Mouse (Mus musculus): ENCODE data around the gene Iqcj. TPM values are rescaled to one million over a fixed set of nuclear protein-coding genes. Genes with fewer than 3 reads are reported as not detected.
A peak's percentile ranks its signal among the peaks of the same experiment; 100 is the strongest.

Iqcj gene
- polyA plus RNA-seq (2016; fragmentation: Nextera tagmentation; extraction: Ambion mirVana): not detected in 2 replicates

DNA sequence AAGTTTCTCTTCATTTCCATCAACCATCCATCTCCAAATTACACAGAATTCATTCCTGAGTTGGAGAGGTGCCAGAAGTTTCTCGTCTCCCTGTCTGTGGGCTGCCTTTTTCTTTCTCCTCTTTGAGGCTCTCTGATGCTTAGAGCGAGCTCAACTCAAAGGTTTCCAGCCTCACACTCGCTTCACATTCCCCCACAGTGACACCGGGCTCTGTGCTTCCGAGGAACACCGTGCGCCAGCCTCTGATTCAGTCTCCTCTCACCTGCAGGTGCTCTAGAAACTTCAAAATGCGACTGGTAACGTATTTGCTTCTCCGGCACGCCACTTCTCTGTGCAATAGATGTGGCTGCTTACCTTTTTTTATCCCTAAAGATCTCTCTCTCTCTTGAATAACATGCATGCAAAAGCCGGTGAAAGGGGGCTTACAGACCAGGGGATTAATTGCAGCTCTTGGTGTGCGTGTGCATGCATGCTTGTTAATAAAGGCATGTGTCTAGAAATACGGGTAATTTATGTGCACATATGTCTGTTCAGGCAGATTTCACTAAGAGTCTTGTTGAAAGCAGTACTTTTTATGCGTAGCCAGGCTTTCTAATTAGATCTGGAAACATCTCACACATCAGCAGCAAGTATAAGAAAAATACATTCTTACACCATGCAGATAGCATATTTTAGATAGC, at the start of gene Iqcj, which contains the start of gene Iqschfp:
TSS of gene Iqcj (plus strand) at position 195 of the 680 bp plus-strand sequence.
TSS of gene Iqschfp (plus strand) at position 207 of the 680 bp plus-strand sequence.
- Histone ChIP-seq H3K4me2 (peak within 1 kb of the TSS; percentile 49), H3K4me1 (replicated peaks) (peaks cover 23% of the 10 kb centered on the region), H3K4me3 (replicated peaks) (peak within 1 kb of the TSS; percentile 17; the same call in 1 of the 2 replicates), H3K36me3 (no peaks in the 10 kb centered on the region), H3K27me3 (peaks cover 3% of the 10 kb centered on the region; the same call in 1 of the 2 replicates), H3K9ac (replicated peaks) (no peak within 1 kb of the TSS), H3K27ac (peak within 1 kb of the TSS; percentile 50; the same call in 1 of the 2 replicates), H3K9me3 (no peaks in the 10 kb centered on the region)
- 36% methylated on average over 15 of the region's 15 CpGs for WGBS
- ATAC-seq (ENCODE audit: insufficient number of reproducible peaks, insufficient read depth, low FRiP score, low TSS enrichment, low read depth): no peak

DNA sequence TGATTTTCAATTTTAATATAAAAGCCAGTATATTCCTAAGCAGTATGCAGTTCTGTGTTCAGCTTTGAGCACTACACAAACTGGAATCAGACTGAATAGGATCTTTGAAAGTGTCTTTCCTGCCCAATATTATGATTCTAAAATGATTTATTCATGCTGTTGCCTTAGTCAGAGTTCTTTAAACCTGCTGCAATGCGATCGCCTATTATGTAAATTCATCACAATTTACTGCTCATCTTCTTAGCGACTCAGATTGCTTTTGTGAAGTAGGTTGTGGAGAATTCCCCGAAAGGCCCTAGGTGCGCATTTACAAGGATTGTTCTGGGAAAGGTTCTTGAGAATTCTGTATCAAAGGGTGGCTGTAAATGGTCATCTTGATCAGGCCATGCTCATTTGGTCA, 39.6 kb upstream of the Iqcj start:
- WGBS: 91% methylated on average over 5 of the region's 5 CpGs
- Histone ChIP-seq H3K27ac (no peak overlapping the region), H3K27me3 (no peaks in the 10 kb centered on the region), H3K4me1 (replicated peaks) (no peaks in the 10 kb centered on the region), H3K9ac (replicated peaks) (no peak overlapping the region), H3K4me3 (replicated peaks) (no peak overlapping the region), H3K36me3 (no peaks in the 10 kb centered on the region), H3K4me2 (no peak overlapping the region), H3K9me3 (no peaks in the 10 kb centered on the region)
- ATAC-seq (ENCODE audit: insufficient number of reproducible peaks, insufficient read depth, low FRiP score, low TSS enrichment, low read depth): no peak

DNA sequence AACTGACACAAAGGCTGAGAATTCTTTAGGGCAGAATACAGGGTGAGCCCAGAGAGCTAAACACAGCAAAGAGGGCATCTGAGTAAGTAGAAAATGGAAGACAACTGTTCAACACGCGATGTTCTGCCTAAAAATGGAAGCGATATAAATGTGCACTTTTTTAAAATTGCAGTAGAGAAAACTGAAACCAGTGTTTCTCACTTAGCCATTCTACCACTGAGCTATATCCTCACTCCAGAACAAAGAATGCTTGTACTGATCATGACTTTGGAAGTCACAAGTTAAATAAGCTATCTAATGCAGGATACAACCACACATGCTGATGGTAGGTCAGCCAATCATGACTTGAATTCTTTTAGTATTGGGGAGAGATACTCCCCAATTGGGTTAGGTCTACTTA, 30.5 kb upstream of the Iqcj start:
- no peak overlapping the region for H3K4me3 ChIP-seq (replicated peaks)
- H3K9ac ChIP-seq (replicated peaks): no peak overlapping the region
- H3K27me3 ChIP-seq: no peaks in the 10 kb centered on the region
- H3K9me3 ChIP-seq: no peaks in the 10 kb centered on the region
- H3K4me1 ChIP-seq (replicated peaks): no peaks in the 10 kb centered on the region
- H3K36me3 ChIP-seq: no peaks in the 10 kb centered on the region
- no peak for ATAC-seq (ENCODE audit: insufficient number of reproducible peaks, insufficient read depth, low FRiP score, low TSS enrichment, low read depth)
- no peak overlapping the region for H3K4me2 ChIP-seq
- H3K27ac ChIP-seq: no peak overlapping the region
- 91% methylated on average over 3 of the region's 3 CpGs for WGBS

DNA sequence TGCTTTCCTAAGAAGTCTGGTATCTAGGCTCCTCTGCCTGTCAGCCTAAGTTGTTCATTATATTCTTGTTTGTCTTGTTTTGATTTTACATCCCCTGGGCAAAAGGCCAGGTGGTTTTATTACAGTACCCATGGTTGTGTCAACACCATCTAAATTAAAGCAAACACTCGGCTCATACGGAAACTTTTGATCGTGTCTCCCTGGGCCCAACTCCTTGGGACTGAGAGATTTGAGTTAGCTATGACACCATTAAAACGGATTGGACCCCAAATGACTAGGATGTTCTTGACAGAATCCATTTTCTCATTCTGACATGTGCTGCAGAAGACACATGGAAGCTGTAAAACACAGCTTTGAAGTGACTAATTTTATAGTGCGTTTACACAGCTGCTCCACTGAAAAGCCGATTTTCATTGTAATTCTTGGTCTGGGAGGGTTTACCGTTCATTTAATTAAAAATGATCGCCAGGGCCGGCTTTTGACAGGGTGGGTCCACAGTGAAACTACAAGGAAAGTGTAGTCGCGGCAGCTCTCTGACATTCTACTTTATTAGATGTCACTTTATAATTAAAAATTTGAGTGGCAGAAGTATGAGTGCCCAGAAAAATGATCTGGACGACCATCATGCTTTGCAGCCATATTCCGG, 24.5 kb upstream of the Iqcj start:
- Histone ChIP-seq H3K4me2 (peak overlapping the region; percentile 23), H3K4me1 (replicated peaks) (peaks cover 9% of the 10 kb centered on the region), H3K27me3 (no peaks in the 10 kb centered on the region), H3K9ac (replicated peaks) (no peak overlapping the region), H3K36me3 (no peaks in the 10 kb centered on the region), H3K4me3 (replicated peaks) (no peak overlapping the region), H3K27ac (no peak overlapping the region), H3K9me3 (no peaks in the 10 kb centered on the region)
- WGBS: 22% methylated on average over 13 of the region's 13 CpGs
- ATAC-seq (ENCODE audit: insufficient number of reproducible peaks, insufficient read depth, low FRiP score, low TSS enrichment, low read depth): no peak

DNA sequence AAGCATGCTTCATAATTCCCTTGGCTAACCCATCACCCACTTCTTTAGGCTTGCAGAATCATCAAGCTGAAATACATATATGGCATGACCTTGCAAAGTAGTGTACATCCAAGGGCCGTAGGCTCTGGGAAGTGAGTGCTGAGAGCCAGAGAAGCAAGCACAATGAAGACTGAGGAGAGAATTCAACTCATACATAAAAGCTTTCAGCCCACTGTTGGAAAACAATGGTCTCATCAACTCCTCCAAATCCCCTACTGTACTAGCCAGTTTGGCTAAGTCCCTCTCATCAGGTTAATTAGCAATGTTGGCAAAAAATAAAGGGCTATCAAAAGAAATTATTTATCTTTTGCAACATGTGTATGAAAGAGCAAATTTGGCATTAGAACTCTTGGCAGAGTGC, 22.6 kb upstream of the Iqcj start:
- no peak overlapping the region for H3K9ac ChIP-seq (replicated peaks)
- no peak overlapping the region for H3K27ac ChIP-seq
- no peaks in the 10 kb centered on the region for H3K36me3 ChIP-seq
- no peaks in the 10 kb centered on the region for H3K9me3 ChIP-seq
- 86% methylated on average over 1 of the region's 1 CpGs for WGBS
- peaks cover 9% of the 10 kb centered on the region for H3K4me1 ChIP-seq (replicated peaks)
- no peak overlapping the region for H3K4me2 ChIP-seq
- ATAC-seq (ENCODE audit: insufficient number of reproducible peaks, insufficient read depth, low FRiP score, low TSS enrichment, low read depth): no peak
- no peak overlapping the region for H3K4me3 ChIP-seq (replicated peaks)
- H3K27me3 ChIP-seq: no peaks in the 10 kb centered on the region

DNA sequence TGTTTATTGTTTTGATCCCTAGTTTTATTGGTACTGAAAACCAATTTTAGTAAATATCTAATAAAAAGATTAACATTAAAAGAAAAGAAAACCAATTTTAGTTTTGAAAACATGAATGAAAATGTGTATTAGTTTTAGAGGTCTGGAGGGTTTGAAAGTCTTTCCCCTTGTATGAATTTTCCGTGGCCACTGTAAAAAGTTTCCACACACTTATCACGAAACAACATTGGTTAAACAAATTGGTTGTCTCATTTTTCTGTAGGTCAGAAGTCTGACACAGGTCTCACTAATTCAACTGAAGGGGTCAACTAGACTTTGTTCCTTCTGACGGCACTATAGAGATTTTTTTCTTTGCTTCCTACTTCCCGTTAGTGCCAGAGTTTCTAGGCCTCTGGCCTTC, 14.8 kb upstream of the Iqcj start:
- H3K9ac ChIP-seq (replicated peaks): no peak overlapping the region
- H3K4me3 ChIP-seq (replicated peaks): no peak overlapping the region
- no peaks in the 10 kb centered on the region for H3K9me3 ChIP-seq
- ATAC-seq (ENCODE audit: insufficient number of reproducible peaks, insufficient read depth, low FRiP score, low TSS enrichment, low read depth): no peak
- H3K4me2 ChIP-seq: no peak overlapping the region
- H3K4me1 ChIP-seq (replicated peaks): no peaks in the 10 kb centered on the region
- H3K27ac ChIP-seq: no peak overlapping the region
- H3K27me3 ChIP-seq: no peaks in the 10 kb centered on the region
- 65% methylated on average over 4 of the region's 4 CpGs for WGBS
- no peaks in the 10 kb centered on the region for H3K36me3 ChIP-seq

DNA sequence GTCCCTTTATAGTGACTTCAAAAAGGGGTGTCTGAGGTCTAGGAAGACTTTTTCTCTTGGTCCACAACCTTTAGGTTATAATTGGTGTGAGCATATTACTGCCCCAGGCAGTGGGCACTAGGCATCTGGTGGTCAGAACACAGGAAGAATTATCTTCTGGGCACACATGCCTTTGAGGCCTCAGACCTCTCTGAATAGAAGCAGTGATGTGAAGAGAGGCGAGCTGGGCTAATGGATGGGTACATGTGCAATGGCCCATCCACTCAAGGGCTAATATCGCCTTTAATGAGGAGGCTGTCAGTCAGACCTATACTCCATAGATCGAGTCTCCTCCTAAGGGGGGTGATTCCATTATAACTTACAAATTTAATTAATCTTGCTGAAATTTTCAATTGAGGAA, 7.7 kb upstream of the Iqcj start:
- no peak overlapping the region for H3K9ac ChIP-seq (replicated peaks)
- no peak overlapping the region for H3K27ac ChIP-seq
- WGBS: 83% methylated on average over 3 of the region's 3 CpGs
- H3K9me3 ChIP-seq: no peaks in the 10 kb centered on the region
- H3K4me3 ChIP-seq (replicated peaks): no peak overlapping the region
- no peaks in the 10 kb centered on the region for H3K36me3 ChIP-seq
- H3K4me2 ChIP-seq: no peak overlapping the region
- no peaks in the 10 kb centered on the region for H3K27me3 ChIP-seq
- H3K4me1 ChIP-seq (replicated peaks): peaks cover 7% of the 10 kb centered on the region; the same call in 1 of the 2 replicates
- ATAC-seq (ENCODE audit: insufficient number of reproducible peaks, insufficient read depth, low FRiP score, low TSS enrichment, low read depth): no peak

DNA sequence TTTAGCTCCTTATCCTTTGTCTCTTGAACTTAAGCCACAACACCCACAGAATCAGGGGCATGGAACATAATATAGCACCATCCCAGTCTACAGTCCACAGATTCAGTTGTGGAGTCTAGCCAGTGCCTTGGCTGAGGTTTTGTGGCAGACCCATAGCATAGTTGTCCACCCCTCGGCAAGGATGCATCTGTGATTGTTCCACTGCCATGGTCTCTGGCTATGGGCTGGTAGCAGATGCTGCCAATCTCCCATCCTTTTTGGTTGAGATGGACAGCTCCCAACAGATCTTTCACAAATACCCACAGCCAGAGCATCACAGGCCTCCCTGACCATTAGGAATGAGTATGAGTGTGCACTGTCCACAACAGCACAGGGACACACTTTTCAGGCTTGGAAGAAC, 5.8 kb upstream of the Iqcj start:
- H3K4me2 ChIP-seq: no peak overlapping the region
- H3K4me1 ChIP-seq (replicated peaks): peaks cover 10% of the 10 kb centered on the region
- H3K27me3 ChIP-seq: peaks cover under 1% of the 10 kb centered on the region; the same call in 1 of the 2 replicates
- WGBS: 81% methylated on average over 1 of the region's 1 CpGs
- no peaks in the 10 kb centered on the region for H3K36me3 ChIP-seq
- no peak overlapping the region for H3K27ac ChIP-seq
- H3K4me3 ChIP-seq (replicated peaks): no peak overlapping the region
- no peak overlapping the region for H3K9ac ChIP-seq (replicated peaks)
- no peaks in the 10 kb centered on the region for H3K9me3 ChIP-seq
- ATAC-seq (ENCODE audit: insufficient number of reproducible peaks, insufficient read depth, low FRiP score, low TSS enrichment, low read depth): no peak

DNA sequence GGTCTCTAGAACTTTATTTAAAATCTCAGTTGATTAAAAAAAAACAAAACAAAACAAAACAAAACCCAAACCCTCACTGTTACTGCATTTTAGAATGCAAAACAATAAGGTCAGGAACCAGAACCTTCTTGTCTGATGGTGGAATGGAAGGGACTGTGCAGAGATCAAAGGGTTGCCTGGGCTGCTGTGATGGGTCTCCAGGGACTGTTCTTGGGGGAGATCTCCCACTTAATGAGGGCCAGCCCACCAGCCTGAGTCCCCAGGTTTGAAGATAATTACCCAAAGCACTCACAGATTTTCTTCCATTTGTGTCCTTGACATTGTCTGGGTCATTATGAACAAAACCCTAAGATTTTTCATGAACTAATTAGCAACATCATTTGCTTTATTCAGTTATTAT, 4.8 kb upstream of the Iqcj start:
- ATAC-seq (ENCODE audit: insufficient number of reproducible peaks, insufficient read depth, low FRiP score, low TSS enrichment, low read depth): no peak
- Histone ChIP-seq H3K9me3 (no peaks in the 10 kb centered on the region), H3K27me3 (peaks cover 3% of the 10 kb centered on the region; the same call in 1 of the 2 replicates), H3K36me3 (no peaks in the 10 kb centered on the region), H3K27ac (no peak overlapping the region), H3K4me2 (no peak overlapping the region), H3K9ac (replicated peaks) (no peak overlapping the region), H3K4me1 (replicated peaks) (peaks cover 19% of the 10 kb centered on the region), H3K4me3 (replicated peaks) (no peak overlapping the region)

DNA sequence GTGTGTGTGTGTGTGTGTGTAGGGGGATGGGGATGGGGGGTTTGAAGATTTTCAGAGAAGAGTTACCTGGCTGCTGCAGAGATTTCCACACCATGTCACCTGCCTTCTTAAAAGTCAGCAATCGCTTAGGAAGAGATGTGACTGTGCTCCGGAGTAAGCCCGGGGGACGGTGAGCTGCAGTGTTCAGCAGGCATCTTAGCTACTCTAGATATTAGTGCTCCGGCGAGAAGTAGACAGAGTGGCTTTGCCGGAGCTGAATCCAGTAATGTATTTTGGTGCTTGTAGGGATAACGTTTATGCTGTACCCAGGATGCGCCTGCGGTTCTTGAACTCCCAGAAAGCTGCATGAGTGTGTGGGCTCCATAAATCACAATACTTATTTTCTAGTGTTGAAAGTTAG, 748 bp downstream of the Iqcj start:
- WGBS: 54% methylated on average over 10 of the region's 10 CpGs

DNA sequence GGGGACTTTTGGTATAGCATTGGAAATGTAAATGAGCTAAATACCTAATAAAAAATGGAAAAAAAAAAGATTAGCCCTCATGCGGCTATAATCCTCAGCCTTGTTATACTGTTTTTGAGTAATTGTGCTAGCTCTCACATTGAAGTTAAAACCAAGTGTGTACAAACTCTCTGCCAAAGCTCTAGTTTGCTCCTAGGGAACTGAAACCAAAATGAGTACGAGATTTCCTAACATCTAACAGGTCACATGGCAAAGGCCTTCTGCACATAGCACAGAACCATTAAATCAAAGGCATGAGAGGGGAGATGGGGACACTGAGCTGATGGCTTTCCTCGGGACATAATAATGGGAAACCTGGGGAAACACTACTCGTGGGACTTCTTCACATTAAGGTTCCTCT, 10.5 kb downstream of the Iqcj start:
- no peak for ATAC-seq (ENCODE audit: insufficient number of reproducible peaks, insufficient read depth, low FRiP score, low TSS enrichment, low read depth)
- Histone ChIP-seq H3K9ac (replicated peaks) (no peak overlapping the region), H3K4me1 (replicated peaks) (no peaks in the 10 kb centered on the region), H3K36me3 (no peaks in the 10 kb centered on the region), H3K27ac (no peak overlapping the region), H3K4me3 (replicated peaks) (no peak overlapping the region), H3K4me2 (no peak overlapping the region), H3K27me3 (no peaks in the 10 kb centered on the region), H3K9me3 (no peaks in the 10 kb centered on the region)
- WGBS: 81% methylated on average over 4 of the region's 4 CpGs

More for the DNA sequence above, 748 bp downstream of the Iqcj start:
- H3K4me3 ChIP-seq (replicated peaks): peak overlapping the region; percentile 17; the same call in 1 of the 2 replicates
- peaks cover 23% of the 10 kb centered on the region for H3K4me1 ChIP-seq (replicated peaks)
- no peak overlapping the region for H3K9ac ChIP-seq (replicated peaks)
- no peak for ATAC-seq (ENCODE audit: insufficient number of reproducible peaks, insufficient read depth, low FRiP score, low TSS enrichment, low read depth)
- peak overlapping the region; percentile 49 for H3K4me2 ChIP-seq
- H3K27me3 ChIP-seq: peaks cover 3% of the 10 kb centered on the region; the same call in 1 of the 2 replicates
- no peak overlapping the region for H3K27ac ChIP-seq
- no peaks in the 10 kb centered on the region for H3K36me3 ChIP-seq
- H3K9me3 ChIP-seq: no peaks in the 10 kb centered on the region
